Mouse (Mus musculus) cerebellum, adult 2 months (tissue): ENCODE data around the gene Gucy2g.

Experiments used
- CTCF ChIP-seq: fragments of 200-500 bp; IDR thresholded peaks from 2 replicates; pipeline ENCODE4 v1.5.1; 2011; ENCODE audit warnings: low read depth, mild to moderate bottlenecking, control low read depth, low read length, moderate library complexity, borderline replicate concordance; ENCODE audit not compliant: insufficient read depth
- POLR2A ChIP-seq: fragments of 200-500 bp; IDR thresholded peaks from 2 replicates; pipeline ENCODE4 v1.6.1; 2011; ENCODE audit warnings: low read length, control low read depth, borderline replicate concordance; ENCODE audit not compliant: insufficient read depth

DNA sequence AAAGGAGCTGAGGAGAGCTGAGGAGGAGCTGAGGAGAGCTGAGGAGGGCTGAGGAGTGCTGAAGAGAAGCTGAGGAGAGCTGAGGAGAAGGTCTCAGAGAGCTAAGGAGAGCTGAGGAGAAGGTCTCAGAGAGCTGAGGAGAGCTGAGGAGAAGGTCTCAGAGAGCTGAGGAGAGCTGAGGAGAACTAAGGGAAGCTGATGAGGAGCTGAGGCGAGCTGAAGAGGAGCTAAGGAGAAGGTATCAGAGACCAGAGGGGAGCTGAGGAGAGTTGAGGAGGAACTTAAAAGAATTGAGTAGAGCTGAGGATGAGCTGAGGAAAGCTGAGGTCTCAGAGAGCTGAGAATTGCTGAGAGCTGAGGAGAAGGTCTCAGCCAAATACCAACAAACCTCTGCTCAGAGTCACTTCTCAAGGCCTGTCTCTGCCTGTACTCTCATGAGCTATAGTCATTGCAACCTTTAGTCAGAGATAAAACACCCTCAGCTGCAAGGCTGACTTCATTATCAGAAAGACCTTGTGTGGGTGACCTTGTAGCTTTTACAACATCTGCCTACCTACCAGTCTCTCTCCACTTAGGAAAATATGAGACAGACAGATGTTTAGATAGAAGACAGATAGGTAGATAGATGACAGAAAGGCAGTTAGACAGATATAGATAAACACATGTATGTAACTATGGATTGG lies 75.7 kb downstream of the Gucy2g start:
- no peak for TF ChIP-seq POLR2A
- TF ChIP-seq CTCF: no peak
